Mouse (Mus musculus) forebrain, postnatal 0 days (tissue): ENCODE measurements around the gene Krtap4-13. TPM values are rescaled to one million over a fixed set of nuclear protein-coding genes. Genes with fewer than 3 reads are reported as not detected.
"Not testable (repeated sequence)": the region's sequence is repeated elsewhere in the genome, so short reads cannot be mapped to it uniquely, and the experiment has no call there.

ENCODE experiments used
- ATAC-seq: fragments of 200-750 bp; cut with Nextera tagmentation; 2 replicates; pipeline ENCODE4 v1.8.0; 2017; ENCODE audit warnings: mild to moderate bottlenecking, moderate library complexity
- DNase-seq: peaks from one replicate; pipeline ENCODE4 v3.0.0-alpha.2; 2015
- H3K27ac ChIP-seq: fragments of 300-500 bp; sonication (generic); 2 replicates; pipeline ENCODE4 v1.5.1; 2014; ENCODE audit warnings: low read depth, mild to moderate bottlenecking, antibody characterized with exemption, low read length, moderate library complexity, mixed read lengths
- H3K27me3 ChIP-seq: fragments of 300-500 bp; sonication (generic); 2 replicates; pipeline ENCODE4 v1.6.1; 2014; ENCODE audit warnings: mild to moderate bottlenecking, low read length, mixed read lengths; ENCODE audit not compliant: insufficient read depth
- H3K36me3 ChIP-seq: fragments of 300-500 bp; sonication (generic); 2 replicates; pipeline ENCODE4 v1.6.1; 2014; ENCODE audit warnings: mild to moderate bottlenecking, moderate library complexity; ENCODE audit not compliant: insufficient read depth
- H3K4me1 ChIP-seq: fragments of 300-500 bp; sonication (generic); 2 replicates; pipeline ENCODE4 v1.6.1; 2014; ENCODE audit warnings: antibody characterized with exemption; ENCODE audit not compliant: insufficient read depth
- H3K4me2 ChIP-seq: fragments of 300-500 bp; sonication (generic); 2 replicates; pipeline ENCODE4 v1.6.1; 2014; ENCODE audit warnings: low read depth, mild to moderate bottlenecking, moderate library complexity
- H3K4me3 ChIP-seq: fragments of 300-500 bp; sonication (generic); 2 replicates; pipeline ENCODE4 v1.5.1; 2014; ENCODE audit warnings: low read depth, low read length, mixed read lengths
- H3K9ac ChIP-seq: fragments of 300-500 bp; sonication (generic); 2 replicates; pipeline ENCODE4 v1.6.1; 2014; ENCODE audit warnings: mild to moderate bottlenecking
- H3K9me3 ChIP-seq: fragments of 300-500 bp; sonication (generic); 2 replicates; pipeline ENCODE4 v1.6.1; 2016; ENCODE audit warnings: low read length
- CTCF ChIP-seq: sonication (generic); IDR thresholded peaks from 2 replicates; pipeline ENCODE4 v1.5.1; 2016; ENCODE audit warnings: antibody characterized with exemption, control low read depth, low read depth
- WGBS: fragments of 180-500 bp; shearing (Covaris S2); extraction: QIAGEN DNeasy Blood & Tissue Kit; methylation state at CpG from one replicate; pipeline ENCODE4 v1.1.7; 2014; 5-methylcytosine and 5-hydroxymethylcytosine counted together
- polyA plus RNA-seq: library from polyadenylated mRNA; unstranded; fragments of >200 nt; fragmentation: Nextera tagmentation; extraction: Ambion mirVana; gene quantifications from 2 replicates; pipeline ENCODE4 v1.2.1, GENCODE M21; 2015
- total RNA-seq: library from RNA; depleted of rRNA; stranded (reverse); fragments of >200 nt; gene quantifications from 2 replicates; pipeline ENCODE4 v1.2.3, GENCODE M21; 2014; rRNA removed

The Krtap4-13 gene
- total RNA-seq (0.33 TPM in 1 of 2 replicates, not detected in the other), polyA plus RNA-seq (not detected in 2 replicates)

DNA sequence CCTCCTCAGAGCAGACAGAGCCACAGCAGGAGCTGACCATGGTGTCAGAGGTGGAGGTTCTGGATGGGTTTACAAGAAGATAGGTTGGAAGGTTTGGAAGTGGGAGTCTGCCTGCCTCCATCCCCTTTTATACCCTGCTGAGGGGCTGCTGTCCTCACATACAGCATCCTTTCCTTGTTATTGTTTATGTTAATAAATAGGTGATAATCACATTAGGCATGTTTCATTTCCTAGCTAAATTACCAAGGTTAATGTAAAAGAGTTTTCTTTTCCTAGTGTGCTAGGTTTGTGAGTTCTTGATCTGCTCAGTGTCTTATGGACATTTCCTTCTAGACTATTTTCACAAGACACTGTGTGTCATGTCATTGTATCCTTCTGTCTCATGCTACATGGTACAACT is at the start of gene Krtap4-13:
Gene Krtap4-13, minus strand, starts transcription at position 101 of the 400 bp plus-strand sequence.
- not testable (repeated sequence) for H3K27me3 ChIP-seq, H3K9ac ChIP-seq, ATAC-seq, H3K27ac ChIP-seq, H3K9me3 ChIP-seq, H3K36me3 ChIP-seq, H3K4me2 ChIP-seq, DNase-seq, H3K4me3 ChIP-seq, H3K4me1 ChIP-seq

DNA sequence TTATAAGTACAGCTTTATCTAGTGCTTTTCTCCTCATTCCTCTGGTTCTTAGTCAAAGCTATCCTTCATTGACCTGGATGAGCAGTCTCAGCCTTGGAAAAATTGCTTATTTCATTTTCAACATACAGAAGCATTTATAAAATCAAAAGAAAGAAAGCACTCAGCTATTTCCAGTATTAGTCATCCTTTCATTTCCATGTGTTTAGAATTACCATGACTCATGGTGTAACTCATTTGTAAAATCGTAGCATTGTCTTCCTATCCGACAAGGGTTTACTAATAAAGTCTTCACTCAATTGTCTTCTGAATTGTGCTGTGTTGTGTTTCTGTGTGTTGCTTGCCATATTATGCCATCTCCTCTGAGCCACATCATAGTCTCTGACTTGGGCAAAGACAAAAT is 49.1 kb upstream of the Krtap4-13 start:
- H3K9ac ChIP-seq: no peak overlapping the region
- no peak overlapping the region for H3K27ac ChIP-seq
- H3K36me3 ChIP-seq: no peaks in the 10 kb centered on the region
- H3K4me2 ChIP-seq: no peak overlapping the region
- no peaks in the 10 kb centered on the region for H3K9me3 ChIP-seq
- ATAC-seq (no peak), DNase-seq (no peak)
- H3K27me3 ChIP-seq: no peaks in the 10 kb centered on the region
- H3K4me3 ChIP-seq: no peak overlapping the region
- WGBS: 65% methylated on average over 2 of the region's 2 CpGs
- H3K4me1 ChIP-seq: 0 out of 2 replicates have a peak, but pooled peaks cover 2% of the 10 kb centered on the region
- TF ChIP-seq CTCF: no peak

DNA sequence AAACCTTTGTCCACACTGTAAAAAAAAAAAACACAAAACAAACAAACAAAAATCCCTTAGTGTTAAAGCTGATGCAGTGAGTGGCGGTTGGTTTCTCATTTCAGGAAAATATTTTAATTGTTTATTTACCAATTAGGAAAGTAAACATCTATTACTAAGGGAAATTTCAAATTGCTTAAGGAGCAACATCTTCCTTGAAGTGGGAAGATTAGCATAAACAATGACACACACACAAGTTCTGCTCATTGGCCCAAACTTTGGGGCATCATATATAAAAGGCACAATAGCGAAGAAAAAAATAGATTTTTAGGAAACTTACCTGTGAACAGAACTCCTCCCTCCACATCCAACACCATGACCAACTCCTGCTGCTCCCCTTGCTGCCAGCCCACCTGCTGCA is 47.9 kb upstream of the Krtap4-13 start, which contains the start of gene Gm11568:
Gene Gm11568, plus strand, starts transcription at position 301 of the 400 bp plus-strand sequence.
- Histone ChIP-seq H3K9me3 (no peaks in the 10 kb centered on the region), H3K4me1 (0 out of 2 replicates have a peak, but pooled peaks cover 2% of the 10 kb centered on the region), H3K9ac (no peak within 1 kb of the TSS), H3K4me3 (no peak within 1 kb of the TSS), H3K36me3 (no peaks in the 10 kb centered on the region), H3K4me2 (no peak within 1 kb of the TSS), H3K27me3 (no peaks in the 10 kb centered on the region), H3K27ac (no peak within 1 kb of the TSS)
- no peak for TF ChIP-seq CTCF
- DNase-seq (no peak), ATAC-seq (no peak)
- WGBS: 89% methylated on average over 2 of the region's 2 CpGs

DNA sequence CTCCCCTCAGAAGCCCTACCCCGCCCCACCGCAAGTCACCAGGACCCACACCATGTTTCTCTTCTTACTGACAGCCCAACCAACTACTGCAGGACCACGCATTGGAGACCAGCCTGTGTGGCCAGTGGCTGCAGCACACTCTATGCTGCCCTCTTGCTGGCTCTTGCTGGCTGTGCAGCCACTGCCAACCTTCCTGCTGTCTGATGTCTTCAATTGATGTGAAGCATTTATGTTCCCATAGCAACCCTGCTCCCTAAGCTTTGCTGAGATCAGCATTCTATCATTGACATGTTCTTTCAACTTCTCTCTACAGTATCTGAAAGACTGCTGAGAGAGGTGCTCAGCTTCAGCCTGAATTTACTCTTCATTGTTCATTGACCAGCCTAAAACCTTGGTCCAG is 44.4 kb upstream of the Krtap4-13 start:
- H3K27me3 ChIP-seq: no peaks in the 10 kb centered on the region
- TF ChIP-seq CTCF: peak; percentile 57
- H3K4me3 ChIP-seq: no peak overlapping the region
- 0 out of 2 replicates have a peak, but pooled peaks cover 2% of the 10 kb centered on the region for H3K4me1 ChIP-seq
- H3K36me3 ChIP-seq: no peaks in the 10 kb centered on the region
- DNase-seq (peak; percentile 36), ATAC-seq (peak; percentile 48; the same call in 1 of the 2 replicates)
- 60% methylated on average over 3 of the region's 3 CpGs for WGBS
- H3K27ac ChIP-seq: no peak overlapping the region
- no peak overlapping the region for H3K4me2 ChIP-seq
- H3K9me3 ChIP-seq: no peaks in the 10 kb centered on the region
- H3K9ac ChIP-seq: no peak overlapping the region

DNA sequence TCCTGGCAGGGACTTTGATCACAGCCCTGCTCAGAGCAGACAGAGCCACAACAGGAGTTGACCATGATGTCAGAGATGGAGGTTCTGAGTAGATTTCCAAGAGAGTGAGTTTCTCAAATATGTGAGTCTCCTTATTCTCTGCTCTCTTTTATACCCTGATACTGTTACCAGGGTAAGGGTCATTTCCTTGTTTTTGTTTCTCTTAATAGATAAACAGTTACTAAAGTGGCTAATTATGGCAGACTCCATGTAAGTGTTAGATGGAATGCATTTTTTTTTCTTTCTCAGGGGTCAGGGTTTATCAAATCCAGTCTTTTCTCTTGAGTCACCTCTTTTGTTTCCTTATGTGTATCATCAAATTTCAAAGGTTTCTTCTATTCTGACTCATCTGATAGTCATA is 41.8 kb upstream of the Krtap4-13 start, which contains the start of gene Krtap4-16:
Gene Krtap4-16, minus strand, starts transcription at position 101 of the 400 bp plus-strand sequence.
- Histone ChIP-seq H3K4me1 (0 out of 2 replicates have a peak, but pooled peaks cover 2% of the 10 kb centered on the region), H3K36me3 (no peaks in the 10 kb centered on the region), H3K4me2 (no peak within 1 kb of the TSS), H3K27me3 (no peaks in the 10 kb centered on the region), H3K9ac (no peak within 1 kb of the TSS), H3K4me3 (no peak within 1 kb of the TSS), H3K9me3 (no peaks in the 10 kb centered on the region), H3K27ac (no peak within 1 kb of the TSS)
- TF ChIP-seq CTCF: no peak
- ATAC-seq (no peak), DNase-seq (no peak)

DNA sequence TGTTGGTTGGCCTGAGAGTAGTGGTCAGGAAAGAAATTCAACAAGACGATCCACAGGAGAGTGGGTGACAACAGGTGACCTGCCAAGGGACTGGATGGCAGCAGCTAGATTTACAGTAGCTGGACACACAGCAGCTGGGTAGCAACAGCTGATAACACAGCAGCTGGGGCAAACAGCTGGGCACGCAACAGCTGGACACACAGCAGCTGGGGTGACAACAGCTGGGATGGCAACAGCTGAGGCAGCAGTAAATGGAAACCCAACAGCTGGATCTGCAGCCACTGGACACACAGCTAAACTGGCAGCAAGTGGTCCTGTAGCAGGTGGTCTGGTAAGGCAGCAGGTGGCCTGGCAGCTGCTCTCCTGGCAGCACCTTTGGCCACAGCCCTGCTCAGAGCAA is 37.1 kb upstream of the Krtap4-13 start:
- Histone ChIP-seq H3K9ac (no peak overlapping the region), H3K4me2 (no peak overlapping the region), H3K27me3 (no peaks in the 10 kb centered on the region), H3K4me1 (no peaks in the 10 kb centered on the region), H3K9me3 (no peaks in the 10 kb centered on the region), H3K36me3 (no peaks in the 10 kb centered on the region), H3K27ac (no peak overlapping the region), H3K4me3 (no peak overlapping the region)
- TF ChIP-seq CTCF: no peak
- ATAC-seq (no peak), DNase-seq (no peak)
- WGBS: 98% methylated on average over 2 of the region's 2 CpGs

DNA sequence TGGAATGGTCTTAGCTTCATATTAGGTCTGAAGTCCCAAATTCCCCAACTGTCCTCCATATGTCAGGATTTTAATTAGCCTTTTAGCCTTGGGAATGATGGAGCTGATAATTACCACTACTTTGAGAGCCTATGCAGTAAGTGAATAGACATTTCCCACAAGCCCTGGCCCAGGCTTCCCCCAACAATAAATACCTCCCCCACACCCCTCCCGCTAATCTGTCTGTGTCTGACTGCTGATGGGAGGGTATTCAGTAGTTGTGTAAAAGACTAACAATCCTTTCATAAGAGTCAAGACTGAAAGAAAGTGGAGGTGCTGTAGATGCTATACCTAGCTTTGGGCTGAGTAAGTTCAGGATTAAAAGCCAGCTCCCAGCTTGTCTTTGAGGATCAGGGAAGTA is 32.5 kb upstream of the Krtap4-13 start:
- Histone ChIP-seq H3K4me1 (no peaks in the 10 kb centered on the region), H3K9ac (no peak overlapping the region), H3K27me3 (no peaks in the 10 kb centered on the region), H3K4me3 (no peak overlapping the region), H3K36me3 (no peaks in the 10 kb centered on the region), H3K27ac (no peak overlapping the region), H3K9me3 (no peaks in the 10 kb centered on the region), H3K4me2 (no peak overlapping the region)
- DNase-seq: no peak
- no peak for TF ChIP-seq CTCF
- no peak for ATAC-seq
- WGBS: 25% methylated on average over 1 of the region's 1 CpGs

DNA sequence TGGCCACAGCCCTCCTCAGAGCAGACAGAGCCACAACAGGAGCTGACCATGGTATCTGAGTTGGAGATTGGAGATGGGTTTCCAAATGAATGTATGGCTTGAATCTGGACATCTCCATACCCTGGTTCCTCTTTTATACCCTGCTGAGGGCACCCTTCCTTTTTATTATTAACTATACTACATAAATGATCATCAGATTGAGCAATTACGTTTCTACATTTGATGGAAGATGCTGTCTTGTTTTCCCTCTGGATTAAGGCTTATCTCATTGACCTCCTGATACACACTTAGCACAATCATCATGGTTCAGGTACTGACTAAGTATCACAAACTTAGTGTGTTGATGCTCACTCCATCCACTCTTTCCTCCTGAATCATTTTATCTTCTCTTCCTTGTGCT is 28.3 kb upstream of the Krtap4-13 start, which contains the start of gene 2300003K06Rik:
Gene 2300003K06Rik, minus strand, starts transcription at position 101 of the 400 bp plus-strand sequence.
- ATAC-seq: no peak
- TF ChIP-seq CTCF: no peak

DNA sequence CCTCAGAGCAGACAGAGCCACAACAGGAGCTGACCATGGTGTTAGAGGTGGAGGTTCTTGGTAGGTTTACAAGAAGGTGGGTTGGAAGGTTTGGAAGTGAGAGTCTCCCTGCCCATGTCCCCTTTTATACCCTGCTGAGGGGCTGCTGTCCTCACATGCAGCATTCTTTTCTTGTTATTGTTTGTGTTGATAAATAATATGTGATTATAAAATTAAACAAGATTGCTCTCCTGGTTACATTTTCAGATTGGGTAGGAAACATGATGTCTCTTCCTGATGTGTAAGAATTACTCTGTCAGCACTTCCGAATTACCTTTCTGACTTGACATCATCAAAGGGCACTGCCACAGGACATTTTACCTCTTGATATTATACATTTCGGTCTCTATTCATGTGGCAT is 5.9 kb upstream of the Krtap4-13 start, which contains the start of gene Gm11564:
Gene Gm11564, minus strand, starts transcription at position 101 of the 400 bp plus-strand sequence.
- 83% methylated on average over 2 of the region's 2 CpGs for WGBS
- not testable (repeated sequence) for H3K27me3 ChIP-seq, H3K9ac ChIP-seq, H3K9me3 ChIP-seq, DNase-seq, H3K4me2 ChIP-seq, H3K36me3 ChIP-seq, H3K27ac ChIP-seq, H3K4me1 ChIP-seq, H3K4me3 ChIP-seq, ATAC-seq

More for the DNA sequence above, 28.3 kb upstream of the Krtap4-13 start, which contains the start of gene 2300003K06Rik:
- H3K4me3 ChIP-seq: no peak within 1 kb of the TSS
- no peaks in the 10 kb centered on the region for H3K27me3 ChIP-seq
- DNase-seq: no peak
- H3K27ac ChIP-seq: no peak within 1 kb of the TSS
- no peak within 1 kb of the TSS for H3K9ac ChIP-seq
- H3K4me2 ChIP-seq: no peak within 1 kb of the TSS
- no peaks in the 10 kb centered on the region for H3K36me3 ChIP-seq
- no peaks in the 10 kb centered on the region for H3K9me3 ChIP-seq
- H3K4me1 ChIP-seq: no peaks in the 10 kb centered on the region
- WGBS: 78% methylated on average over 1 of the region's 1 CpGs

DNA sequence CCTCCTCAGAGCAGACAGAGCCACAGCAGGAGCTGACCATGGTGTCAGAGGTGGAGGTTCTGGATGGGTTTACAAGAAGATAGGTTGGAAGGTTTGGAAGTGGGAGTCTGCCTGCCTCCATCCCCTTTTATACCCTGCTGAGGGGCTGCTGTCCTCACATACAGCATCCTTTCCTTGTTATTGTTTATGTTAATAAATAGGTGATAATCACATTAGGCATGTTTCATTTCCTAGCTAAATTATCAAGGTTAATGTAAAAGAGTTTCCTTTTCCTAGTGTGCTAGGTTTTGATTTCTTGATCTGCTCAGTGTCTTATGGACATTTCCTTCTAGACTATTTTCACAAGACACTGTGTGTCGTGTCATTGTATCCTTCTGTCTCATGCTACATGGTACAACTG is 5.3 kb downstream of the Krtap4-13 start, which contains the start of gene Gm11554:
Gene Gm11554, minus strand, starts transcription at position 101 of the 400 bp plus-strand sequence.
- H3K27me3 ChIP-seq, H3K4me2 ChIP-seq, H3K9ac ChIP-seq, H3K9me3 ChIP-seq, ATAC-seq, H3K27ac ChIP-seq, H3K36me3 ChIP-seq, H3K4me1 ChIP-seq, DNase-seq, H3K4me3 ChIP-seq: not testable (repeated sequence)
- WGBS: no CpG with 5 or more reads among the region's 1 CpGs
